Mouse (Mus musculus): Measurements from ENCODE around the gene Pdia6. TPM values are rescaled to one million over a fixed set of nuclear protein-coding genes. Genes with fewer than 3 reads are reported as not detected.

The Pdia6 gene
- polyA plus RNA-seq, 1 experiment: 319 TPM

DNA sequence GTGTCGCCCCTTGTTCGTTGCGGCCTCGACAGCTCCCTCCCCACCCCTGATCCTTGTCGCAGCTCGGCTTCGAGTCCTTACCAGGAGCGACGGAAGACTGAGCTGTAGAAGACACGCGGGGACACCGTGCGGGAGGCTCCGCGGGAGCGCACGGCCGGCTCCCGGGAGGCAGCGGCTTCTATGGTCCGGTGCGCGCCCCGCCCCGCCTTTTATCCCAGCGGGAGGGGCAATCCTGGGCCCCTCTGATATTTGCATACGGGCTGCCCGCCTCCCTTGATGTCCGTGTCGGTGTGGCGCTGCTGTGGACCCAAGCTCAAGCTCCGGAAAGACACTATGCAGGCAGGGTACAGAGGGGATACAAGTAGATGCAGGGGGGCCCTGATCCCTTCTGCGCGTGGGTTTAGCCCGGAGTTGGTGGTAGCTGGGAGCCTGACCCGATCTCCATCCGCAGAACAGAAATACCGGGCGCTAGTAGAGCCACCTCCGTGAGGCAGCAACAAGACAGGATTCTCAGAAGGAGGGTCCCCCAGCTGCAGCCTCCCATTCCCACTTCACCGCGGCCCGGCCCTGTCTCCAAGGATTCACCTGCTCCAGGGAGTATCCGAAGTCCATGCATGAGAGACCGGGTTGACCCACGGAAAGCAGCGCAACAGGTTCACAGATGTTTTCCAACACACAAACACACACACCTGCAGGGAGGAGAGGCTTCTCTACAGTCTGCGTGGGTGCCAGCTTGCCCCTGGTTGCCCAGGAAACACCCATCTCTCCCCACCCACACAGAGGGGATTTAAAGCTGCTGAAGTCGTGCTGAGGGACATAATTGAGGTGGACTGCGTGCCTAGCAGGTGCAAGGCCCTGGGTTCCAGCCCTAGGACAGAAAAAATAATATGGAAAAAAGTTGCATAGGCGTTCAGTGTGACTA, 58.5 kb downstream of the Pdia6 start:
- peak overlapping the region; percentile 59 for H3ac ChIP-seq (ENCODE audit: control insufficient read depth, insufficient read length, low read depth)
- TF ChIP-seq USF1 (IDR thresholded peaks at IDR 0.05; ENCODE audit: low read depth) (no peak), CTCF (IDR thresholded peaks at IDR 0.05; ENCODE audit: control insufficient read depth, insufficient read depth, insufficient read length) (no peak), MYOG (IDR thresholded peaks at IDR 0.05; ENCODE audit: control insufficient read depth, extremely low read depth, insufficient read length) (no peak), MAX (IDR thresholded peaks at IDR 0.05) (no peak), FOSL1 (IDR thresholded peaks at IDR 0.05; ENCODE audit: insufficient read depth, low read length, poor library complexity, severe bottlenecking) (no peak), MYOD1 (IDR thresholded peaks at IDR 0.05; ENCODE audit: control insufficient read depth, insufficient read length, low read depth) (no peak), CEBPB (IDR thresholded peaks at IDR 0.05; ENCODE audit: low read depth) (no peak)
- no peaks in the 10 kb centered on the region for H3K79me2 ChIP-seq (ENCODE audit: control insufficient read depth, insufficient read depth)
- no peaks in the 10 kb centered on the region for H3K79me3 ChIP-seq (ENCODE audit: low read depth)
- no peak overlapping the region for H3K4me3 ChIP-seq (ENCODE audit: insufficient read depth, poor library complexity, severe bottlenecking)
- peaks cover 36% of the 10 kb centered on the region for H3K27me3 ChIP-seq (ENCODE audit: control insufficient read depth, insufficient read depth, insufficient read length)
- H3K36me3 ChIP-seq (ENCODE audit: control insufficient read depth, insufficient read depth): no peaks in the 10 kb centered on the region

DNA sequence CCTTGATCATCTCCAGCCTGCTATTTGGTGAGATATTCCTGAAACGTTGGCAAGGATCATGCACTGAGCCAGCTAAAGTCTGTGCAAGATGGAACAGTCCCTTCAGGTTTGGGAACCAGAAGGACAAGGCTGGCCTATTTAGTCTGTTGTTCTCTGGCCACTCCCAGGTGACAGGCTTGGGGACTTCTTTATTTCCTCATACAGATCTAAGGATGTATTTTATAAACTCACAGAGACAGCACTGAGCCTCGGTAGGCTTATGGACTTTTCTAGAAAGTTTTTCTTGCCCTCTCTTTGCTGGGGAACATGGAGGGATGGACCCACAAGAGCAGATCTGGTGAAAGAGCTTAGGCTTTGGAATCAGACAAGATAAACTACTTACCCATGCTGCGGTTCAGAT, 62.9 kb downstream of the Pdia6 start, which contains the start of gene Atp6v1c2:
Gene Atp6v1c2, minus strand, starts transcription at position 101 of the 400 bp plus-strand sequence.
- no peaks in the 10 kb centered on the region for H3K79me2 ChIP-seq (ENCODE audit: control insufficient read depth, insufficient read depth)
- H3ac ChIP-seq (ENCODE audit: control insufficient read depth, insufficient read length, low read depth): no peak within 1 kb of the TSS
- no peak within 1 kb of the TSS for H3K4me3 ChIP-seq (ENCODE audit: insufficient read depth, poor library complexity, severe bottlenecking)
- no peaks in the 10 kb centered on the region for H3K36me3 ChIP-seq (ENCODE audit: control insufficient read depth, insufficient read depth)
- no peaks in the 10 kb centered on the region for H3K79me3 ChIP-seq (ENCODE audit: low read depth)
- TF ChIP-seq MAX (IDR thresholded peaks at IDR 0.05) (no peak), USF1 (IDR thresholded peaks at IDR 0.05; ENCODE audit: low read depth) (no peak), MYOG (IDR thresholded peaks at IDR 0.05; ENCODE audit: control insufficient read depth, extremely low read depth, insufficient read length) (no peak), FOSL1 (IDR thresholded peaks at IDR 0.05; ENCODE audit: insufficient read depth, low read length, poor library complexity, severe bottlenecking) (no peak), MYOD1 (IDR thresholded peaks at IDR 0.05; ENCODE audit: control insufficient read depth, insufficient read length, low read depth) (no peak), CEBPB (IDR thresholded peaks at IDR 0.05; ENCODE audit: low read depth) (no peak), CTCF (IDR thresholded peaks at IDR 0.05; ENCODE audit: control insufficient read depth, insufficient read depth, insufficient read length) (no peak)
- H3K27me3 ChIP-seq (ENCODE audit: control insufficient read depth, insufficient read depth, insufficient read length): peaks cover 21% of the 10 kb centered on the region

DNA sequence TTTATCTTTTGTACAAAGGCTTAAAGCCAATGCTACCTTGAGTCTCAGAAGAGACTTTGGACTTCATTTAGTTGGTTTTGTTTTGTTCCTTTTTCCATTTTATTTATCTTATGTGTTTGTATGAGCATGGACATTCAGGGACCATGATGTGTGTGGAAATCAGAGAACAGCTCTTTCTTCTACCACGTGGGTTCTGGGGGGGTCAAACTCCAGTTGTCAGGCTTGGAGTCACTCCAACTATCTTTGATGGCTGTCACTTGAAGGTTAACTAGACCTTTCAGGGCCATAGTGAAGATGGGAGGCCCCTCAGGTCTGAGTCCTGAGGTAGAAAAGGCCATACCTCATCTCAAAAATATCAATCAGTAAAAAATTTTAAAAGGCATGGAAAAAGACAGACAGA, 67.1 kb downstream of the Pdia6 start:
- H3K4me3 ChIP-seq (ENCODE audit: insufficient read depth, poor library complexity, severe bottlenecking): no peak overlapping the region
- TF ChIP-seq CEBPB (IDR thresholded peaks at IDR 0.05; ENCODE audit: low read depth): no peak
- no peak for TF ChIP-seq CTCF (IDR thresholded peaks at IDR 0.05; ENCODE audit: control insufficient read depth, insufficient read depth, insufficient read length)
- no peak for TF ChIP-seq MYOG (IDR thresholded peaks at IDR 0.05; ENCODE audit: control insufficient read depth, extremely low read depth, insufficient read length)
- no peak for TF ChIP-seq MAX (IDR thresholded peaks at IDR 0.05)
- no peak for TF ChIP-seq MYOD1 (IDR thresholded peaks at IDR 0.05; ENCODE audit: control insufficient read depth, insufficient read length, low read depth)
- no peak for TF ChIP-seq USF1 (IDR thresholded peaks at IDR 0.05; ENCODE audit: low read depth)
- H3K36me3 ChIP-seq (ENCODE audit: control insufficient read depth, insufficient read depth): no peaks in the 10 kb centered on the region
- no peaks in the 10 kb centered on the region for H3K79me2 ChIP-seq (ENCODE audit: control insufficient read depth, insufficient read depth)
- H3ac ChIP-seq (ENCODE audit: control insufficient read depth, insufficient read length, low read depth): no peak overlapping the region
- peaks cover 4% of the 10 kb centered on the region for H3K27me3 ChIP-seq (ENCODE audit: control insufficient read depth, insufficient read depth, insufficient read length)
- no peaks in the 10 kb centered on the region for H3K79me3 ChIP-seq (ENCODE audit: low read depth)

Other genes starting within 250 kb of the Pdia6 start
- 7.8 TPM for gene Kcnf1, start 89.7 kb upstream of the Pdia6 start, polyA plus RNA-seq (2012; fragmentation: generic; extraction: Trizol)
- 0.35 TPM for gene Atp6v1c2, start 62.8 kb downstream of the Pdia6 start, polyA plus RNA-seq (2012; fragmentation: generic; extraction: Trizol)
- gene Nol10, start 81.9 kb downstream of the Pdia6 start, polyA plus RNA-seq (2012; fragmentation: generic; extraction: Trizol): 20.3 TPM